8 mouse cellular contexts compared by ENCODE assay signal in genomic region chr8:120040861-120041260, GRCm38 (mm10). TPM values are rescaled to one million over a fixed set of nuclear protein-coding genes. Genes with fewer than 3 reads are reported as not detected.
A peak's percentile ranks its signal among the peaks of the same experiment; 100 is the strongest.
DNase-seq lines count a peak whose midpoint lies in the region; ATAC-seq and TF ChIP-seq lines count a peak whose summit lies in the region.

No protein-coding gene starts in this region.

- no peak overlapping the region for H3K4me3 ChIP-seq in thymus, adult 2 months (ENCODE audit: control insufficient read depth, insufficient read depth, low read length)
- no peak overlapping the region for H3K4me3 ChIP-seq in heart, embryonic 14.5 days (ENCODE audit: control insufficient read depth in 1 of 2, insufficient read depth in 1 of 2, low read depth in 1 of 2, low read length in 2 of 2)
- no peak overlapping the region for H3K4me3 ChIP-seq in myocyte
- no peak overlapping the region for H3K4me3 ChIP-seq in forebrain, postnatal 0 days (ENCODE audit: low read depth, low read length)

- H3K27me3 ChIP-seq in thymus, adult 2 months (ENCODE audit: control insufficient read depth, insufficient read depth, low read length), result no peaks in the 10 kb centered on the region
- peaks cover 16% of the 10 kb centered on the region for H3K27me3 ChIP-seq in heart, embryonic 14.5 days (ENCODE audit: control insufficient read depth, insufficient read depth, low read length)
- H3K27me3 ChIP-seq in myocyte (ENCODE audit: control insufficient read depth, insufficient read depth, insufficient read length), result no peaks in the 10 kb centered on the region
- no peaks in the 10 kb centered on the region for H3K27me3 ChIP-seq in forebrain, postnatal 0 days (ENCODE audit: insufficient read depth, low read length)

- no peak overlapping the region for H3K4me2 ChIP-seq in heart, embryonic 14.5 days (ENCODE audit: low read length)
- no peak overlapping the region for H3K4me2 ChIP-seq in myocyte (ENCODE audit: low read depth)
- H3K4me2 ChIP-seq in forebrain, postnatal 0 days (ENCODE audit: low read depth), result no peak overlapping the region

- no peak for TF ChIP-seq CTCF in thymus, adult 2 months (IDR thresholded peaks at IDR 0.05; ENCODE audit: borderline replicate concordance, control insufficient read depth, extremely low read depth, insufficient read depth, low read length, poor library complexity)
- no peak for TF ChIP-seq CTCF in forebrain, postnatal 0 days (IDR thresholded peaks at IDR 0.05; ENCODE audit: low read depth)

- peak; percentile 27 for DNase-seq in thymus, adult 2 months
- DNase-seq in thymus, adult 18-20 months, result no peak
- DNase-seq in left cerebral cortex, postnatal 36 days (ENCODE audit: low spot score in 2 of 2), result peak; percentile 26 to 50
- DNase-seq in cerebellum, postnatal 36 days, result no peak
- DNase-seq in ovary, postnatal 10 days (ENCODE audit: low spot score), result no peak
- DNase-seq in forebrain, postnatal 0 days, result no peak

- peak; percentile 41 for ATAC-seq in heart, embryonic 14.5 days (ENCODE audit: insufficient number of reproducible peaks, insufficient read depth, low FRiP score, low read depth)
- no peak for ATAC-seq in forebrain, postnatal 0 days

- no peak overlapping the region for H3K9ac ChIP-seq in heart, embryonic 14.5 days (ENCODE audit: low read length)
- H3K9ac ChIP-seq in forebrain, postnatal 0 days, result no peak overlapping the region

- peaks cover 11% of the 10 kb centered on the region for H3K4me1 ChIP-seq in thymus, adult 2 months (replicated peaks; ENCODE audit: control insufficient read depth, insufficient read depth, low read length)
- peaks cover 28 to 47% of the 10 kb centered on the region in 2 experiments for H3K4me1 ChIP-seq in heart, embryonic 14.5 days (ENCODE audit: control insufficient read depth in 2 of 2, insufficient read depth in 2 of 2, low read length in 2 of 2)
- no peaks in the 10 kb centered on the region for H3K4me1 ChIP-seq in forebrain, postnatal 0 days (ENCODE audit: insufficient read depth)

- H3ac ChIP-seq in myocyte (ENCODE audit: control insufficient read depth, insufficient read length), result no peak overlapping the region

- no peaks in the 10 kb centered on the region for H3K79me2 ChIP-seq in myocyte (ENCODE audit: control insufficient read depth, insufficient read depth)

- no peaks in the 10 kb centered on the region for H3K36me3 ChIP-seq in thymus, adult 2 months (ENCODE audit: control insufficient read depth, insufficient read depth, low read length)
- H3K36me3 ChIP-seq in heart, embryonic 14.5 days (ENCODE audit: control insufficient read depth, insufficient read depth, low read length), result no peaks in the 10 kb centered on the region
- no peaks in the 10 kb centered on the region for H3K36me3 ChIP-seq in myocyte (ENCODE audit: control insufficient read depth, insufficient read depth)
- no peaks in the 10 kb centered on the region for H3K36me3 ChIP-seq in forebrain, postnatal 0 days (ENCODE audit: insufficient read depth)

- TF ChIP-seq POLR2A in thymus, adult 2 months (IDR thresholded peaks at IDR 0.05; ENCODE audit: control insufficient read depth, extremely low read depth, insufficient read depth, low read length, poor library complexity), result no peak
- no peak for TF ChIP-seq POLR2A in myocyte (IDR thresholded peaks at IDR 0.05; ENCODE audit: insufficient read length, low read depth)

- intact Hi-C loops in left cerebral cortex, postnatal 36 days (cut with DNase I), result no loop called here

- H3K27ac ChIP-seq in thymus, adult 2 months (ENCODE audit: control insufficient read depth, insufficient read depth, low read length), result no peak overlapping the region
- H3K27ac ChIP-seq in heart, embryonic 14.5 days (replicated peaks in 1 of 2; ENCODE audit: control insufficient read depth in 1 of 2, insufficient read depth in 1 of 2, low read depth in 2 of 2, low read length in 2 of 2), result peak overlapping the region; percentile 14 to 64; a peak in 2 of 4 replicates
- H3K27ac ChIP-seq in forebrain, postnatal 0 days (ENCODE audit: low read depth, low read length), result no peak overlapping the region

- no peaks in the 10 kb centered on the region for H3K9me3 ChIP-seq in heart, embryonic 14.5 days (ENCODE audit: control insufficient read depth, low read length)
- no peaks in the 10 kb centered on the region for H3K9me3 ChIP-seq in forebrain, postnatal 0 days (ENCODE audit: low read length)

- 8% methylated on average over 1 of the region's 1 CpGs for WGBS in thymus, adult 2 months
- 0% methylated on average over 1 of the region's 1 CpGs for WGBS in heart, embryonic 14.5 days
- whole genome bisulfite sequencing in forebrain, postnatal 0 days, result 90% methylated on average over 1 of the region's 1 CpGs

TF ChIP-seq in myocyte, 11 proteins besides CTCF, POLR2A, EP300 and RAD21:
- TF ChIP-seq SRF (IDR thresholded peaks at IDR 0.05; ENCODE audit: control insufficient read depth, insufficient read length, low read depth) (no peak), CEBPB (IDR thresholded peaks at IDR 0.05; ENCODE audit: insufficient read depth, poor library complexity, severe bottlenecking) (peak; percentile 58; the same call in 1 of the 2 replicates)
TF ChIP-seq in myocyte: peak in this region for 1.

RNA-seq across cellular contexts. Expression of gene Crispld2, which starts 48.6 kb away (rescaled TPM):
- 7.6 TPM in 2 replicates for polyA plus RNA-seq in thymus, adult 2 months (2012; rRNA removed)
- 1.2 and 1.8 TPM in 2 replicates for polyA plus RNA-seq in heart, embryonic 14.5 days (2014; fragmentation: Nextera tagmentation; extraction: Ambion mirVana)
- 1 to 10 TPM; 1.9 to 2.8 TPM for total RNA-seq in left cerebral cortex, postnatal 36 days (2021)
- 0.07 TPM for polyA plus RNA-seq in myocyte (2012; fragmentation: generic; extraction: Trizol)
- 2.8 and 11.0 TPM in 2 replicates for total RNA-seq in forebrain, postnatal 0 days (2014; rRNA removed)
- polyA plus RNA-seq in forebrain, postnatal 0 days (2015; fragmentation: Nextera tagmentation; extraction: Ambion mirVana), result 2.1 and 2.5 TPM in 2 replicates

Comparison
In these comparisons a context has a peak if more than half of its experiments do, and no peak if none do; other contexts are left out.
1. DNase-seq: peak in thymus, adult 2 months (single experiment) and left cerebral cortex, postnatal 36 days (2 of 2); none in thymus, adult 18-20 months (0 of 2), cerebellum, postnatal 36 days (0 of 2), ovary, postnatal 10 days (single experiment) and forebrain, postnatal 0 days (single experiment).
2. H3K27ac ChIP-seq: peak in heart, embryonic 14.5 days (2 of 2); none in thymus, adult 2 months (single experiment) and forebrain, postnatal 0 days (single experiment).